ENCODE assay signal across 12 mouse cellular contexts in the genomic region with DNA sequence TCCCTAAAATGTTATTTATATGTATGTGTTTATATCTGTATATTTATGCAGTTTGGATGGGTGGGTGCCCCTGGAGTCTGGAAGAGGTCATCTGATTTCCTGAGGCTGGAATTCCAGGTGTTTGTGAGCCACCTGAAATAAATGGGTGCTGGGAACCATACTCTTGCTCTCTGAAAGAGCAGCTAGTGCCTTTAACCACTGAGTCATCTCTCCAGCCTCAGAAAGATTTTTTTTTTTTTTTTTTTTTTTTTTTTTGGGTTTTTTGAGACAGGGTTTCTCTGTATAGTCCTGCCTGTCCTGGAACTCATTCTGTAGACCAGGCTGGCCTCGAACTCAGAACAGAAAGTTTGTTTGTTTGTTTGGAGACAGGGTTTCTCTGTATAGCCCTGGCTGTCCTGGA. TPM values are rescaled to one million over a fixed set of nuclear protein-coding genes. Genes with fewer than 3 reads are reported as not detected.
DNase-seq lines count a peak whose midpoint lies in the region; ATAC-seq and TF ChIP-seq lines count a peak whose summit lies in the region.
"Had no signal": no experiment of that assay in that cellular context is flagged by ENCODE, and none has a peak within 500 bp of the region (broad histone marks: within the 10 kb centered on the region; RNA-seq: fewer than 3 reads in every experiment).

No protein-coding gene starts in this region.

- TF ChIP-seq CTCF in kidney, postnatal 0 days (IDR thresholded peaks at IDR 0.05; ENCODE audit: low read depth), result no peak

- no peak for ATAC-seq in erythroblast, adult 5-6 weeks (replicated peaks; ENCODE audit: low FRiP score, poor library complexity, severe bottlenecking)
- no peak for ATAC-seq in kidney, postnatal 0 days (replicated peaks; ENCODE audit: low FRiP score, low read depth)
- no peak for ATAC-seq in hindbrain, embryonic 16.5 days
- ATAC-seq in midbrain, embryonic 14.5 days (ENCODE audit: low FRiP score, low TSS enrichment), result no peak

- H3K4me2 ChIP-seq in kidney, postnatal 0 days (ENCODE audit: low read length), result 0 out of 2 replicates have a peak overlapping the region, but pooled peaks have one; percentile 21
- H3K4me2 ChIP-seq in hindbrain, embryonic 16.5 days (ENCODE audit: low read length), result peak overlapping the region; percentile 13; the same call in 1 of the 2 replicates
- peak overlapping the region; percentile 37 for H3K4me2 ChIP-seq in midbrain, embryonic 14.5 days (ENCODE audit: low read length)

- no peak overlapping the region for H3K27ac ChIP-seq in kidney, postnatal 0 days
- no peak overlapping the region for H3K27ac ChIP-seq in hindbrain, embryonic 16.5 days (ENCODE audit: low read depth, low read length)
- no peak overlapping the region for H3K27ac ChIP-seq in midbrain, embryonic 14.5 days (replicated peaks; ENCODE audit: low read depth, low read length)
- H3K27ac ChIP-seq: heart, embryonic 10.5 days had no signal

- H3K9me3 ChIP-seq in erythroblast, embryonic 14.5 days (ENCODE audit: control insufficient read depth, low read length), result no peaks in the 10 kb centered on the region
- no peaks in the 10 kb centered on the region for H3K9me3 ChIP-seq in kidney, postnatal 0 days (replicated peaks; ENCODE audit: low read length)
- no peaks in the 10 kb centered on the region for H3K9me3 ChIP-seq in hindbrain, embryonic 16.5 days (ENCODE audit: control insufficient read depth, low read length)
- peaks cover 3% of the 10 kb centered on the region; the same call in 1 of the 2 replicates for H3K9me3 ChIP-seq in midbrain, embryonic 14.5 days (ENCODE audit: control insufficient read depth, low read length)
- H3K9me3 ChIP-seq: heart, embryonic 10.5 days had no signal

- H3K4me1 ChIP-seq in erythroblast, embryonic 14.5 days (ENCODE audit: control insufficient read depth), result peaks cover 53% of the 10 kb centered on the region
- peaks cover 19% of the 10 kb centered on the region; the same call in 1 of the 2 replicates for H3K4me1 ChIP-seq in kidney, postnatal 0 days (replicated peaks; ENCODE audit: insufficient read depth, low read length)
- H3K4me1 ChIP-seq in hindbrain, embryonic 16.5 days (ENCODE audit: control insufficient read depth, insufficient read depth, low read depth, low read length), result peaks cover 35% of the 10 kb centered on the region
- H3K4me1 ChIP-seq in midbrain, embryonic 14.5 days (ENCODE audit: control insufficient read depth, insufficient read depth, low read length), result peaks cover 32% of the 10 kb centered on the region

- no peak for DNase-seq in kidney, postnatal 0 days (ENCODE audit: low spot score)
- DNase-seq in kidney, adult 9 months, result no peak
- no peak for DNase-seq in midbrain, embryonic 14.5 days
- DNase-seq in adrenal gland, adult (ENCODE audit: inconsistent age in 2 of 2, low spot score in 1 of 2), result no peak
- DNase-seq in thymus, postnatal 4 days, result no peak
- DNase-seq: cerebellum, postnatal 14 days; kidney, postnatal 36 days had no signal

- no peaks in the 10 kb centered on the region for H3K27me3 ChIP-seq in erythroblast, embryonic 14.5 days (ENCODE audit: control insufficient read depth)
- no peaks in the 10 kb centered on the region for H3K27me3 ChIP-seq in kidney, postnatal 0 days (ENCODE audit: insufficient read depth, low read length)
- no peaks in the 10 kb centered on the region for H3K27me3 ChIP-seq in hindbrain, embryonic 16.5 days (replicated peaks; ENCODE audit: control insufficient read depth, insufficient read depth, low read length)
- H3K27me3 ChIP-seq in midbrain, embryonic 14.5 days (ENCODE audit: control insufficient read depth, insufficient read depth, low read length), result no peaks in the 10 kb centered on the region

- peaks cover 89% of the 10 kb centered on the region for H3K36me3 ChIP-seq in erythroblast, embryonic 14.5 days (ENCODE audit: control insufficient read depth)
- peaks cover 31% of the 10 kb centered on the region for H3K36me3 ChIP-seq in kidney, postnatal 0 days (ENCODE audit: insufficient read depth, low read length)
- H3K36me3 ChIP-seq in hindbrain, embryonic 16.5 days (ENCODE audit: control insufficient read depth, insufficient read depth, low read length), result peaks cover 26% of the 10 kb centered on the region
- H3K36me3 ChIP-seq in midbrain, embryonic 14.5 days (ENCODE audit: control insufficient read depth, insufficient read depth, low read length), result peaks cover 51% of the 10 kb centered on the region

- H3K4me3 ChIP-seq in erythroblast, embryonic 14.5 days (replicated peaks), result peak overlapping the region; percentile 17
- H3K4me3 ChIP-seq in kidney, postnatal 0 days (replicated peaks; ENCODE audit: low read depth, low read length), result no peak overlapping the region
- no peak overlapping the region for H3K4me3 ChIP-seq in hindbrain, embryonic 16.5 days (ENCODE audit: low read length)
- H3K4me3 ChIP-seq in midbrain, embryonic 14.5 days (replicated peaks; ENCODE audit: low read depth, low read length), result no peak overlapping the region

- no peak overlapping the region for H3K9ac ChIP-seq in kidney, postnatal 0 days (ENCODE audit: low read depth, low read length)
- no peak overlapping the region for H3K9ac ChIP-seq in hindbrain, embryonic 16.5 days (ENCODE audit: low read depth, low read length)
- H3K9ac ChIP-seq in midbrain, embryonic 14.5 days (replicated peaks; ENCODE audit: low read length), result no peak overlapping the region

- WGBS in kidney, postnatal 0 days, result 91% methylated on average over 1 of the region's 1 CpGs
- WGBS in hindbrain, embryonic 16.5 days, result 100% methylated on average over 1 of the region's 1 CpGs
- WGBS in midbrain, embryonic 14.5 days, result 96% methylated on average over 1 of the region's 1 CpGs

RNA-seq across cellular contexts. Expression of a gene that starts 5.1 kb away (rescaled TPM):
- 0.32 and 0.93 TPM in 2 replicates for polyA plus RNA-seq in erythroblast, embryonic 14.5 days (2012)
- total RNA-seq in erythroblast, adult 5-6 weeks (2015; ENCODE audit: low replicate concordance), result 42.2 and 66.3 TPM in 2 replicates
- 20.2 and 23.1 TPM in 2 replicates for total RNA-seq in erythroblast, adult 5-6 weeks (2017; ENCODE audit: low replicate concordance)
- 8.8 TPM in 2 replicates for polyA plus RNA-seq in kidney, postnatal 0 days (2015; fragmentation: Nextera tagmentation; extraction: Ambion mirVana)
- 3.4 and 3.5 TPM in 2 replicates for polyA plus RNA-seq in hindbrain, embryonic 16.5 days (2015; fragmentation: Nextera tagmentation; extraction: Ambion mirVana)
- 6.0 and 7.4 TPM in 2 replicates for polyA plus RNA-seq in midbrain, embryonic 14.5 days (2014; fragmentation: Nextera tagmentation; extraction: Ambion mirVana)

RNA-seq across cellular contexts. Expression of a gene that starts 34.1 kb away (rescaled TPM):
- 0.03 and 0.08 TPM in 2 replicates for polyA plus RNA-seq in erythroblast, embryonic 14.5 days (2012)
- not detected in 2 replicates for total RNA-seq in erythroblast, adult 5-6 weeks (2015; ENCODE audit: low replicate concordance)
- total RNA-seq in erythroblast, adult 5-6 weeks (2017; ENCODE audit: low replicate concordance), result not detected in 2 replicates
- polyA plus RNA-seq in kidney, postnatal 0 days (2015; fragmentation: Nextera tagmentation; extraction: Ambion mirVana), result 0.46 and 0.80 TPM in 2 replicates
- polyA plus RNA-seq in hindbrain, embryonic 16.5 days (2015; fragmentation: Nextera tagmentation; extraction: Ambion mirVana), result 0.10 and 0.30 TPM in 2 replicates
- polyA plus RNA-seq in midbrain, embryonic 14.5 days (2014; fragmentation: Nextera tagmentation; extraction: Ambion mirVana), result 0.18 and 0.39 TPM in 2 replicates

RNA-seq across cellular contexts. Expression of a gene that starts 44.1 kb away (rescaled TPM):
- polyA plus RNA-seq in erythroblast, embryonic 14.5 days (2012), result not detected in 2 replicates
- not detected in 2 replicates for total RNA-seq in erythroblast, adult 5-6 weeks (2015; ENCODE audit: low replicate concordance)
- total RNA-seq in erythroblast, adult 5-6 weeks (2017; ENCODE audit: low replicate concordance), result not detected in 2 replicates
- polyA plus RNA-seq in kidney, postnatal 0 days (2015; fragmentation: Nextera tagmentation; extraction: Ambion mirVana), result 0.61 and 1.1 TPM in 2 replicates
- 0.46 and 1.0 TPM in 2 replicates for polyA plus RNA-seq in hindbrain, embryonic 16.5 days (2015; fragmentation: Nextera tagmentation; extraction: Ambion mirVana)
- 0.21 TPM in 1 of 2 replicates, not detected in the other for polyA plus RNA-seq in midbrain, embryonic 14.5 days (2014; fragmentation: Nextera tagmentation; extraction: Ambion mirVana)
- total RNA-seq: liver, adult 2 months had no signal
- polyA plus RNA-seq: liver, adult 2 months had no signal

RNA-seq across cellular contexts. Expression of a gene that starts 47.8 kb away (rescaled TPM):
- 28.4 and 73.8 TPM in 2 replicates for polyA plus RNA-seq in erythroblast, embryonic 14.5 days (2012)
- 70.9 and 84.4 TPM in 2 replicates for total RNA-seq in erythroblast, adult 5-6 weeks (2015; ENCODE audit: low replicate concordance)
- total RNA-seq in erythroblast, adult 5-6 weeks (2017; ENCODE audit: low replicate concordance), result 37.6 and 64.5 TPM in 2 replicates
- polyA plus RNA-seq in kidney, postnatal 0 days (2015; fragmentation: Nextera tagmentation; extraction: Ambion mirVana), result 109 and 117 TPM in 2 replicates
- 83.3 and 98.7 TPM in 2 replicates for polyA plus RNA-seq in hindbrain, embryonic 16.5 days (2015; fragmentation: Nextera tagmentation; extraction: Ambion mirVana)
- 127 and 133 TPM in 2 replicates for polyA plus RNA-seq in midbrain, embryonic 14.5 days (2014; fragmentation: Nextera tagmentation; extraction: Ambion mirVana)

RNA-seq across cellular contexts. Expression of a gene that starts 59.3 kb away (rescaled TPM):
- polyA plus RNA-seq in erythroblast, embryonic 14.5 days (2012), result 31.3 and 62.4 TPM in 2 replicates
- 252 and 321 TPM in 2 replicates for total RNA-seq in erythroblast, adult 5-6 weeks (2015; ENCODE audit: low replicate concordance)
- total RNA-seq in erythroblast, adult 5-6 weeks (2017; ENCODE audit: low replicate concordance), result 85.4 and 91.0 TPM in 2 replicates
- polyA plus RNA-seq in kidney, postnatal 0 days (2015; fragmentation: Nextera tagmentation; extraction: Ambion mirVana), result 185 and 191 TPM in 2 replicates
- 120 TPM in 2 replicates for polyA plus RNA-seq in hindbrain, embryonic 16.5 days (2015; fragmentation: Nextera tagmentation; extraction: Ambion mirVana)
- polyA plus RNA-seq in midbrain, embryonic 14.5 days (2014; fragmentation: Nextera tagmentation; extraction: Ambion mirVana), result 187 TPM in 2 replicates
